In genomic region chr12:99681681-99682080, GRCm38 (mm10) we compare ENCODE assay signal across 28 mouse cellular contexts.
DNase-seq lines count a peak whose midpoint lies in the region; ATAC-seq and TF ChIP-seq lines count a peak whose summit lies in the region.
"Had no signal": no experiment of that assay in that cellular context is flagged by ENCODE, and none has a peak within 500 bp of the region (broad histone marks: within the 10 kb centered on the region; RNA-seq: fewer than 3 reads in every experiment).

No protein-coding gene starts in this region.

- H3K27me3 ChIP-seq in heart, postnatal 0 days (ENCODE audit: control insufficient read depth, insufficient read depth, low read length): no peaks in the 10 kb centered on the region
- H3K27me3 ChIP-seq: forebrain, embryonic 15.5 days; heart, embryonic 12.5 days; hindbrain, embryonic 15.5 days; kidney, embryonic 15.5 days; limb, embryonic 12.5 days; lung, embryonic 15.5 days; neural tube, embryonic 15.5 days had no signal

- 0 out of 2 replicates have a peak, but pooled peaks have one; percentile 30 for ATAC-seq in heart, postnatal 0 days (ENCODE audit: insufficient read depth, low read depth)
- ATAC-seq: CD4-positive, CD25-positive, alpha-beta regulatory T cell, adult 4 months; forebrain, embryonic 15.5 days had no signal

- H3K4me1 ChIP-seq in heart, postnatal 0 days (ENCODE audit: control insufficient read depth, insufficient read depth): peaks cover 5% of the 10 kb centered on the region; the same call in 1 of the 2 replicates
- H3K4me1 ChIP-seq: forebrain, embryonic 15.5 days; hindbrain, embryonic 10.5 days; hindbrain, embryonic 15.5 days; kidney, embryonic 15.5 days; lung, embryonic 15.5 days; neural tube, embryonic 15.5 days had no signal

- H3K4me2 ChIP-seq in heart, postnatal 0 days (ENCODE audit: low read depth, low read length): no peak overlapping the region
- H3K4me2 ChIP-seq: forebrain, embryonic 15.5 days; heart, embryonic 12.5 days; hindbrain, embryonic 15.5 days; kidney, embryonic 15.5 days; limb, embryonic 12.5 days; liver, embryonic 11.5 days; lung, embryonic 15.5 days; neural tube, embryonic 15.5 days had no signal

- H3K9me3 ChIP-seq in heart, postnatal 0 days (replicated peaks; ENCODE audit: control insufficient read depth, low read length): 0 out of 2 replicates have a peak, but pooled peaks cover 7% of the 10 kb centered on the region
- H3K9me3 ChIP-seq: forebrain, embryonic 15.5 days; hindbrain, embryonic 10.5 days; hindbrain, embryonic 15.5 days; kidney, embryonic 15.5 days; limb, embryonic 12.5 days; lung, embryonic 15.5 days; neural tube, embryonic 15.5 days had no signal

- H3K36me3 ChIP-seq in heart, postnatal 0 days (replicated peaks; ENCODE audit: control insufficient read depth, insufficient read depth, low read length): no peaks in the 10 kb centered on the region
- H3K36me3 ChIP-seq: forebrain, embryonic 15.5 days; heart, embryonic 12.5 days; hindbrain, embryonic 10.5 days; hindbrain, embryonic 15.5 days; kidney, embryonic 15.5 days; limb, embryonic 12.5 days; lung, embryonic 15.5 days; midbrain, embryonic 10.5 days; neural tube, embryonic 15.5 days had no signal

- 13% methylated on average over 4 of the region's 4 CpGs for WGBS in heart, postnatal 0 days

- no peak overlapping the region for H3K9ac ChIP-seq in heart, postnatal 0 days (replicated peaks; ENCODE audit: low read depth, low read length)
- H3K9ac ChIP-seq: forebrain, embryonic 15.5 days; heart, embryonic 12.5 days; hindbrain, embryonic 15.5 days; kidney, embryonic 15.5 days; limb, embryonic 12.5 days; lung, embryonic 15.5 days; neural tube, embryonic 15.5 days had no signal

- no peak for TF ChIP-seq CTCF in heart, postnatal 0 days (IDR thresholded peaks at IDR 0.05; ENCODE audit: low read depth)

- no peak overlapping the region for H3K4me3 ChIP-seq in heart, postnatal 0 days (ENCODE audit: low read depth, low read length)
- H3K4me3 ChIP-seq: forebrain, embryonic 15.5 days; heart, embryonic 12.5 days; hindbrain, embryonic 10.5 days; hindbrain, embryonic 15.5 days; kidney, embryonic 15.5 days; limb, embryonic 12.5 days; lung, embryonic 15.5 days; midbrain, embryonic 10.5 days; neural tube, embryonic 15.5 days had no signal

- H3K27ac ChIP-seq in heart, postnatal 0 days (ENCODE audit: low read depth): no peak overlapping the region
- H3K27ac ChIP-seq: forebrain, embryonic 15.5 days; hindbrain, embryonic 10.5 days; hindbrain, embryonic 15.5 days; kidney, embryonic 15.5 days; limb, embryonic 12.5 days; lung, embryonic 15.5 days; midbrain, embryonic 10.5 days; neural tube, embryonic 15.5 days had no signal

- no peak for TF ChIP-seq EP300 in heart, postnatal 0 days (IDR thresholded peaks at IDR 0.05; ENCODE audit: low read depth)

- no peak for DNase-seq in heart, postnatal 0 days (ENCODE audit: low spot score)
- no peak for DNase-seq in heart, adult 8-10 months (ENCODE audit: low spot score)
- peak; percentile 40 for DNase-seq in 3134 (ENCODE audit: extremely low read depth, insufficient read length, low spot score)
- DNase-seq in NIH3T3 (ENCODE audit: low read depth): peak; percentile 53
- DNase-seq in fibroblast of lung, adult 2 months (ENCODE audit: low read depth): peak; percentile 82
- no peak for DNase-seq in gastrocnemius, postnatal 4 days (ENCODE audit: low spot score in 2 of 2)
- no peak for DNase-seq in urinary bladder, postnatal 10 days (ENCODE audit: low spot score)
- DNase-seq in layer of hippocampus, adult 18-20 months (ENCODE audit: low spot score in 2 of 2): no peak
- DNase-seq: adrenal gland, postnatal 25 days; cerebellum, adult 2 months; cerebellum, postnatal 14 days; gastrocnemius, postnatal 25 days; heart, adult 18-20 months; heart, postnatal 10 days; kidney, adult 18-20 months; kidney, postnatal 25 days; thymus, postnatal 4 days had no signal

Comparison
In these comparisons a context has a peak if more than half of its experiments do, and no peak if none do; other contexts are left out.
1. DNase-seq: peak in 3134 (single experiment), NIH3T3 (single experiment) and fibroblast of lung, adult 2 months (single experiment); none in heart, postnatal 0 days (single experiment), heart, adult 8-10 months (single experiment), gastrocnemius, postnatal 4 days (0 of 2), urinary bladder, postnatal 10 days (single experiment) and layer of hippocampus, adult 18-20 months (0 of 2).